Mouse (Mus musculus) embryo, embryonic 10.5 days (tissue): ENCODE results near the gene Gria2.

Experiments used
- DNase-seq: peaks from one replicate; pipeline ENCODE4 v3.0.0-alpha.2; 2015; ENCODE audit warnings: low spot score

Gene Gria2

GRCm38 (mm10) chr3:80775971-80776370 lies 26.7 kb downstream of the Gria2 start:
- DNase-seq, result no peak

GRCm38 (mm10) chr3:80774005-80774764 lies 28.4 kb downstream of the Gria2 start:
- no peak for DNase-seq

- no peak for DNase-seq
These were observed 29.4 kb downstream of the Gria2 start for GRCm38 (mm10) chr3:80773232-80773631.

DNA sequence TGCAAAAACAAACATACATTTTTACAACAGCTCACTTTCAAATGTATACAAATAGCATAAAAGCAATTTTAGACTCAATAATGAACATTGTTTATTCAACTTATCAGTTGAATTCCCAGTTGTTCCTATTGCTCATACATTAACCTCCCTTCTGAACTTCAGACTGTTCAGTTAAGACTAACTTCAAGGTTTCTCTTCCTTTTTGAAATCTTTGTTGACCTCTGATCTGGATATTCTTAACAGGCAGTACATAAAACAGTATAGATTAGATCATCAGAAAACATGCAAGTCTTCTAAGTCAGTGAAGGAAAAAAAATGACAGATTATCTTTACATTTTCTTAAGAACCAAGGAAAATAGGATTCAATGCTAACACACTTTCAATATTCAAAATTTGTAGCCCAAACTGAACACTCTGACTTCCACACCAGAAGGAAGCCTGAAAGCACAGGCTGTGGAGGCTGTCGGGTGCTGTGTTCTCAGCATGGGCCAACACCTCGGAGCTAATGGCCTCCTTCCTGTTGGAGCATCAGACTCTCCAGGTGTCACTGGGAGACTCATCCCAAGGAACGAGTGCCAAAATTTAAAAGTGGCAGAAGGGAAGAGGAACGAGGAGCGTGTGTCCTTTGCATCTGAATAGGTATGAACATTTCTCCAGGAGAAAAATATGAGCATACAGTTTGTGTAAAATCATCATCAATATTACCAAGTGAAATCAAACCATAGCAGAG lies 33.0 kb downstream of the Gria2 start:
- DNase-seq, result no peak

DNA sequence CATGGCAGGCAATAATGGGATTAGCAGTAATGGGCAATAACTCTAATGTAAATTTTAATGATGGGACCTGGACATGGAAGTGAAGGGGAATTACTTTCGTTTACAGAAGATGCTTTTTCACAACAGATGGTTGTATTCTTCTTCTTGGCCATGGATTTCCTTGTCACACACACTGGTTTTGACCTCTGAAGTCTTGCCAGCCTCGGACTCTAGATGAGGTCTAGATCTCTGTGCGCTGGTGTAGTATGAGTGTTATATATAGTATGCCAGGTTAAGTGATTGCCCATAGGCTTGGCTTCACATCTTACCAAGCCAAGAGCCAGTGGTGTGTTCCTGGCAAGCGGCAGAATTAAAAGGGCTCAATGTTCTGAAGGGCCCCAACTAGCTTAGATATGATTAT lies 43.7 kb downstream of the Gria2 start:
- no peak for DNase-seq

DNA sequence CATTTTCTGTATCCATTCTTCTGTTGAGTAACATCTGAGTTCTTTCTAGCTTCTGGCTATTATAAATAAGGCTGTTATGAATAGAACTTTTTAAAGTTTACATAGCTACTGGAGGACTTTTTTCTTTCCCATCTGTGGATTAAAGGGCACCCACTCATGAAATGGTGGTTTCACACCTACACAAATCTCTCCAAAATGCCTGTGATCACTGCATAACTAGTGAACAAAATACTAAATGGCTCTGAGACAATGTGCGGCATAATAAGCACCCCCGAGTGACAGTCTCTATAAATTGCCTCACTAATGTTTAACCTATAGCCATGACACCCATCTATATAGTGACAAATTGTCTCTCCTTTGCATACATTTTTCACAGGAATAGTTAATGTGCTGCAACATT lies 44.3 kb downstream of the Gria2 start:
- DNase-seq, result no peak

DNA sequence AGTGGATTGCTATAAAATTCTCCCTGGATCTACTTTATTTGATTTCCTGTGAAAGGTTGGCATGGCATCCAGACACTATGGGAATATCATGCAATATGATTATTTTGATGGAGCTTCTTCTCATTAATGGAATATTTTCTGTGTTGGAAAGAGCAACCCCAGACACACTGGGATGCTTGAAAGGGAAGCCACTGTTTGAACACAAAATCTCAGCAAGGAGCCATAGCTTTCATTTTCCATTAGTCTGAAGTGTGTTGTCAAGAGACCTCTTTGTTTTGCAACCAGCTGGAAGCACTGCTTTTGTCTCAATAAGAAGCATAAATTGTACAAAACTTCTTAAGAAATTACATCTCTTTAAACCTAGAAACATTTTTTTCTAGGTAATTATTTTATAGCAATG lies 51.8 kb downstream of the Gria2 start:
- no peak for DNase-seq

DNA sequence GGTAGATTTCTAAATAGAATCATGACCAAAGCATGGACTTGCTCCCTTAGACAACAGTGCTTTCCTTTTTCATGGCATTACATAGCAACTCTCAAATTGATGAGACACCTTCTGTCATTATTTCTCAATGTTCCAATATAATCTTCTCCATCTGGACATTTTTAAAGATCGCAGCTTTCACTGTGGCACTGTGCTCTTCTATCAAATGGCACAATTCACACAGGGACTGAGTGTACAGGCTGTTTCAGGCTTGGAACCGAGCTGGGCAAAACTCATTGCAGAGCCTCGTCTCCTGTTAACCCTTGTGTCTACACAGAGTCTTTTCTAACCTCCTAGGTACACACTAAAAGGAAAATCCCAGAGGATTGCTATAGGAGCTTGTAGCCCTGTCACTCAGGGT lies 77.4 kb downstream of the Gria2 start:
- no peak for DNase-seq

- DNase-seq, result peak; percentile 9
These were observed 89.5 kb downstream of the Gria2 start for GRCm38 (mm10) chr3:80713123-80713522.

DNA sequence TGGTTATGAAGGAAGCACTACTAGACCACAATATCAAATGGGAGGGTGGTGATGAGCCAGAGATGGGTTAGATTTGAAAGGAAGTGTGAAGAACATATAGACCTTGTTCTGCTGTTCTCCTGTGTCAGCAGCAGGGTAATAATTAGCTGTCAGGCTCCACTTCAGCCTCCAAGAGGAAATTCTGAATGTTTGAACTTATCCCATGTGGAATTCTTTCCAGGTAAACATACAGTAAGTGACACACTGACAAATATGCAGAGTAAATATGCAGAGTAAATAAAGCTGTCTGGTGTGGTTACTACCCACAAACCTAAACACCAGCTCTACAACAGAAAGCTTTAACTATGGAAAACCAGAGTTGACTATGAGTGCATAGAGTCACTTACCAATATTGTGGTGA lies 93.6 kb downstream of the Gria2 start:
- DNase-seq, result no peak

GRCm38 (mm10) chr3:80702173-80702572 lies 100.5 kb downstream of the Gria2 start:
- no peak for DNase-seq

- DNase-seq, result no peak
These were observed 105.1 kb downstream of the Gria2 start for GRCm38 (mm10) chr3:80697523-80697922.

GRCm38 (mm10) chr3:80694965-80695364 lies 107.7 kb downstream of the Gria2 start:
- DNase-seq, result no peak

DNA sequence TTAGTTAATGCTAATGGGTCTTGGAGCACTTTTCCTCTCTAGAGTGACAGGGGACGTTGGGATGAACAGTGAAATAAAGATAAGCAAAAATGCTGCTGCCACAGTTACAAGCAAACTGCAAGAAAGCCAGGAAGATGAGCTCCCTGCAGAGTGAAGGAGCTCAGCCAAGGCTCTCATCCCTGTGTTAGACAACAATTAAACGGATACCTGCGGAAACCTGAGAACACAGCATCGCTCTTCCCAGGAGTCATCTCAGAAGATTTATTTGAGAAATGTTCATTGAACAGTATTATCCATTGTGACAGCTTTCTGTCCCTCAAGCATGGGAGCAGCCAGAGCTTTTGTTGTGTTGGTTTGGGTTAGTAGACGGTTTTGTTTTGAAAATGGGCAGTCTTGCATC lies 137.5 kb downstream of the Gria2 start:
- no peak for DNase-seq

- no peak for DNase-seq
These were observed 139.3 kb downstream of the Gria2 start for GRCm38 (mm10) chr3:80663293-80663692.

GRCm38 (mm10) chr3:80661838-80662237 lies 140.8 kb downstream of the Gria2 start:
- no peak for DNase-seq

DNA sequence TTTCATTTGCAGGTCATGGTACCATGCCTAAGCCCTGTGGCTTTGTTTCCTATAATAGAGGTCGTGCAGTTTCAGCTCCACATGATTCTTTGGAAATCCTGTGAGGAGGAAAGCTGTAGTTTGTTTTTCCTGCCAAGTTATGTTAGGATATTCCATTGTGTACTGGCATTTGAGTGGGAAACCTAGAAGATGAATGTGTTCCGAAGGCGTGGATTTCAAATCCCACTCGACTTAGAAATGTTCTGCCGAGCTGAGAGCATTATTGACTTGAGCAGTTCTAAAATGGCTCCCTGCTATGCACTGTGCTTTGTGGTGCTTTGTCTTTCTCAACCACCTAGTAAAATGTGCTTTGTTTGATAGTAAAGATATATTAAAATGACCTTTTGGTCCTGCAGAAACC lies 150.4 kb downstream of the Gria2 start:
- DNase-seq, result no peak
